Mouse (Mus musculus): ENCODE measurements around the gene 1110002E22Rik.

DNA sequence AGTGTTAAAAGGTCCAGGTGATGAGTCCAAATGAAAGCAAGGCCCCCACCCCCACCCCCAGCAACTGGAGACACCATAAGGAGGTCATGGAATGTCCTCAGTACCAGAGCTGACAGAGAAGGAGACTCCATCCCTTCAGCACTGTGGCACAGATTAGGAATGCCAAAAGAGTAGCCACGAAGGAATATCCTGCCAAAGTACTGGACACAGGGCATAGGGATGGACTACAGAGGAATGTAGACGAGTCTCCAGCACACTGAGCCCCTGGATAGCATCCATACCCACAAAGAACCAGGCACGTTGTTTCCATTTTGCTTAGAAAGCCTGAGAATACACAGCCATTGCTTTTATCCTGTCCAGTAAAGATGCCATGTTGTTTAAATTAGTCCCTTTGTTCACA, 13.4 kb upstream of the 1110002E22Rik start:
- TF ChIP-seq CTCF (IDR thresholded peaks at IDR 0.05; ENCODE audit: low read depth), result no peak
- TF ChIP-seq EP300 (IDR thresholded peaks at IDR 0.05; ENCODE audit: low read depth), result no peak
